Mouse (Mus musculus) embryonic fibroblast, embryonic 13.5 days (primary cell): Measurements from ENCODE around the gene Anxa6.

ENCODE experiments used
- CTCF ChIP-seq: IDR thresholded peaks from 2 replicates; pipeline ENCODE4 v1.5.1; 2011; ENCODE audit warnings: mild to moderate bottlenecking, control low read depth, low read length, moderate library complexity, borderline replicate concordance; ENCODE audit not compliant: insufficient read depth
- POLR2A ChIP-seq: IDR thresholded peaks from 2 replicates; pipeline ENCODE4 v1.6.1; 2011; ENCODE audit warnings: low read depth, mild to moderate bottlenecking, control low read depth, low read length, moderate library complexity

DNA sequence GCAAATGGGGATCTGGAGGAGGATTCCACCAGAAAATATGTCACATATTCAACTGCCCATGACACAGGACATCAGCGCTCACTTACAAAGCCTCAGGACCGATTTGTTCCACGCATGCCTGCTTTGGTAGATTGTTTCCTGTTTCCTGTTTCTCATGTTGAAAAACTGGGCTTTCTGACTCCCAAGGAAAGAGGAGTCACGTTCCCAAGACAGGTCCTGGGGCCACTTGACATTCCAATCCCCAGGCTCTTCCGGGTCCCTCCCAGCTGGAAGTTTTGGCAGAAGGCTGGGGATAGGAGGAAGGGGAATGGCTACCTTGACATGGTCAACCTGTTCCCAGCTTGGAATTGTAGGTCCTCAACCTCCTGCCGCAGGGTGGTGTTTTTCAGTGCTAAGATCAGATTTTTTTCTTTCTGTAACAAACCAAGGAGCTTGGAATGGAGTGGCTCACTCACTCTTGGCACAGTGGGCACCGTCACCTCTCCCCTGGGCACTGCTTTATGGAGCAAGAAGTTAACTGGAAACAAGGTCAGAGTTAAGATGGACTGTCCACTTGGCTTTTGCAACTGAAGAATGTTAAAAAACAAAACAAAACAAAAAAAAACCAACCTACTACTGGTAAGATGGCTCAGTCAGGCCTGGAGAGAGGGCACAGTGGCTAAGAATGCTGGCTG, 17.7 kb upstream of the Anxa6 start:
- TF ChIP-seq CTCF (no peak), POLR2A (no peak)
